Mouse (Mus musculus): Measurements from ENCODE around the gene Olfr424. TPM values are rescaled to one million over a fixed set of nuclear protein-coding genes. Genes with fewer than 3 reads are reported as not detected.

Gene Olfr424
- polyA plus RNA-seq (2012; ENCODE audit: insufficient read depth, insufficient read length, missing spikeins), result not detected in 2 replicates

GRCm38 (mm10) chr1:174131217-174131616 is at the start of gene Olfr424:
Gene Olfr424, plus strand, starts transcription at chr1:174131517.
- TF ChIP-seq POLR2A (IDR thresholded peaks at IDR 0.05; ENCODE audit: borderline replicate concordance, low read depth, low read length), result no peak
- TF ChIP-seq CTCF (IDR thresholded peaks at IDR 0.05; ENCODE audit: low read depth, low read length), result no peak

DNA sequence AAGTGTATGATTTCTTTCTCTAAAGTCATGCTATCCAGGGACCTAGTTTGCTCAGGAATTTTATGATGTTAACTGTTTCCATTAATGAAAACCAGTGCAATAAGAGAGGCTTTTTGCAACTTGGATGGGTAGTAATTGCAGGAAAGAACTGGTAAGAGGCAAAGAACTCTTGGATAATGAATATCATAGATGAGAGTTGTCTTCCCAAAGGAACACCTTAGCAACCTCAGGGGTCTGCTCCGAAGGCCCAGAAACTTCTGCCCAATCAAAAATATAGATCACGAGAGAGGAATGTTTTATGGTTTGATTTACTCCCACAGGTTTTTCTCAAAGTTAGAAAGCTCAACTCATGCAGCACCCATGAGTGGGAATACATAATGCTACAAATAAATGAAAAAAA is 47.3 kb upstream of the Olfr424 start, which contains the start of gene Olfr429:
TSS of gene Olfr429 (plus strand) at position 301 of the 400 bp plus-strand sequence.
- H3K27ac ChIP-seq (ENCODE audit: insufficient read depth, low read depth, low read length), result no peak within 1 kb of the TSS
- H3K4me3 ChIP-seq (ENCODE audit: insufficient read depth, low read length), result no peak within 1 kb of the TSS
- TF ChIP-seq CTCF (IDR thresholded peaks at IDR 0.05; ENCODE audit: low read depth, low read length), result no peak
- TF ChIP-seq POLR2A (IDR thresholded peaks at IDR 0.05; ENCODE audit: borderline replicate concordance, low read depth, low read length), result no peak
- H3K4me1 ChIP-seq (ENCODE audit: control insufficient read depth, insufficient read depth, low read length), result no peaks in the 10 kb centered on the region

More at GRCm38 (mm10) chr1:174131217-174131616, at the start of gene Olfr424:
- no peak within 1 kb of the TSS for H3K4me3 ChIP-seq (ENCODE audit: insufficient read depth, low read length)
- H3K4me1 ChIP-seq (ENCODE audit: control insufficient read depth, insufficient read depth, low read length), result no peaks in the 10 kb centered on the region
- H3K27ac ChIP-seq (ENCODE audit: insufficient read depth, low read depth, low read length), result no peak within 1 kb of the TSS

DNA sequence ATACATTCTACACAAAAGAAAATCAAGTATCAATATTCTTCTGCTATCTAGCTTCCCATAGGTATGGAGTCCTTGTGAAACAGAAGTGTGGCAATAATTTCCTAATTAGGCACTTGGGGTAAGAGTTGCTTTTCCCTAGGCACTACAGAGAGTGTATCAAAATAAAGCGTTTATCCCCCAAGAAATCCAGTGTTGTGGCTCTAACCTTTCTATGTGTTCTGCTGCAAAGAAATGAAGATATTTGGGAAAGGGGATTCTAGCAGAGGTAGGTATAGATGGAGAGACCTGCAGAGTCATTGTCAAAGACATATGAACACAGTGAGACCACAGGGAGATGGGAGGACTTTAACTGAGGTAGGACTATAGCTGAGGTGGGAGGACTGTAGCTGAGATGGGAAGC is 34.7 kb upstream of the Olfr424 start, which contains the start of gene Olfr427:
TSS of gene Olfr427 (plus strand) at position 301 of the 400 bp plus-strand sequence.
- TF ChIP-seq POLR2A (IDR thresholded peaks at IDR 0.05; ENCODE audit: borderline replicate concordance, low read depth, low read length) (no peak), CTCF (IDR thresholded peaks at IDR 0.05; ENCODE audit: low read depth, low read length) (no peak)
- no peak within 1 kb of the TSS for H3K4me3 ChIP-seq (ENCODE audit: insufficient read depth, low read length)
- no peaks in the 10 kb centered on the region for H3K4me1 ChIP-seq (ENCODE audit: control insufficient read depth, insufficient read depth, low read length)
- no peak within 1 kb of the TSS for H3K27ac ChIP-seq (ENCODE audit: insufficient read depth, low read depth, low read length)

DNA sequence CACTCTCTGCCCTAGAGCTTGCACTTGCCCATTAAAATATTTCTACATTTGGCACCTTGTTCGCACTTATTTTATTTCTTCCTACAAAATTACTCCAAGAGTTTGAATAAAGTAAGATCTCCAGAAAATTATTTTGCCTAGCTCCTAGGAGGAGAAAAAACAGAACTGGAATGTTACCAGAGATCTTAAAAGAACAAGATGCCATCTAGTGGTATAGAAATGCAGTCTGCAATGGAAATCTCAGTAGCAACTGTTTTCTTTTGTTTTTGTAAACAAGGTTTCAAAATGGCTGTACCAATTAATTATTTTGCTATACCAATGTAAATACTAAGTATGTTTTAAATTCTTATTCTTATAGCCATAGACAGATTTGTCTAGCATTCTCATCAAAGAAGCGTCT is 27.6 kb upstream of the Olfr424 start:
- TF ChIP-seq CTCF (IDR thresholded peaks at IDR 0.05; ENCODE audit: low read depth, low read length) (no peak), POLR2A (IDR thresholded peaks at IDR 0.05; ENCODE audit: borderline replicate concordance, low read depth, low read length) (no peak)
- H3K4me1 ChIP-seq (ENCODE audit: control insufficient read depth, insufficient read depth, low read length), result no peaks in the 10 kb centered on the region
- H3K4me3 ChIP-seq (ENCODE audit: insufficient read depth, low read length), result no peak overlapping the region
- no peak overlapping the region for H3K27ac ChIP-seq (ENCODE audit: insufficient read depth, low read depth, low read length)

DNA sequence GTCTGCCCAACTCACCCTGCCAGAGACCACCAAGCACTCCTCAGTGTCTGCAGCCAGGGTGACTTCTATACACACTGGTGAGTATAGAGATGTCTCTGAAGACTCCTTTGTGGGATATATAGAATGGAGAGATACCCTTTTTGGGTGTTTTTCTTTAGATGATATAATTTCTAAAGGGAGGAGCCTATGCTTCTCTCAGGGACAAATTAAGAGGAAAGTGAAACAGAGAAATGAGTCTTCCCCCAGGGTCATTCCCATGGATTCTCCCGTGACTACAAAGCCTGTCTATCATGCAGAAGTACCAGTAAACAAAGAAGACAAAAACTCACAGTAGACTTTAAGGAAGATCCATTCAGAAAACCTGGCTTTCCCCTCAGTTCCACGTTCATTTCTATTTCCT is 10.3 kb upstream of the Olfr424 start, which contains the start of gene Olfr231:
TSS of gene Olfr231 (minus strand) at position 101 of the 400 bp plus-strand sequence.
- Histone ChIP-seq H3K4me1 (ENCODE audit: control insufficient read depth, insufficient read depth, low read length) (no peaks in the 10 kb centered on the region), H3K4me3 (ENCODE audit: insufficient read depth, low read length) (no peak within 1 kb of the TSS), H3K27ac (ENCODE audit: insufficient read depth, low read depth, low read length) (no peak within 1 kb of the TSS)
- TF ChIP-seq CTCF (IDR thresholded peaks at IDR 0.05; ENCODE audit: low read depth, low read length) (no peak), POLR2A (IDR thresholded peaks at IDR 0.05; ENCODE audit: borderline replicate concordance, low read depth, low read length) (no peak)

GRCm38 (mm10) chr1:174131999-174132398 is 682 bp downstream of the Olfr424 start:
- H3K4me1 ChIP-seq (ENCODE audit: control insufficient read depth, insufficient read depth, low read length), result no peaks in the 10 kb centered on the region
- no peak overlapping the region for H3K4me3 ChIP-seq (ENCODE audit: insufficient read depth, low read length)
- no peak overlapping the region for H3K27ac ChIP-seq (ENCODE audit: insufficient read depth, low read depth, low read length)
- no peak for TF ChIP-seq CTCF (IDR thresholded peaks at IDR 0.05; ENCODE audit: low read depth, low read length)
- TF ChIP-seq POLR2A (IDR thresholded peaks at IDR 0.05; ENCODE audit: borderline replicate concordance, low read depth, low read length), result no peak

- Histone ChIP-seq H3K4me1 (ENCODE audit: control insufficient read depth, insufficient read depth, low read length) (no peaks in the 10 kb centered on the region), H3K4me3 (ENCODE audit: insufficient read depth, low read length) (no peak overlapping the region), H3K27ac (ENCODE audit: insufficient read depth, low read depth, low read length) (no peak overlapping the region)
- TF ChIP-seq CTCF (IDR thresholded peaks at IDR 0.05; ENCODE audit: low read depth, low read length), result no peak
- TF ChIP-seq POLR2A (IDR thresholded peaks at IDR 0.05; ENCODE audit: borderline replicate concordance, low read depth, low read length), result no peak
Observed at GRCm38 (mm10) chr1:174141384-174141783, 10.1 kb downstream of the Olfr424 start.

- Histone ChIP-seq H3K4me1 (ENCODE audit: control insufficient read depth, insufficient read depth, low read length) (no peaks in the 10 kb centered on the region), H3K4me3 (ENCODE audit: insufficient read depth, low read length) (no peak overlapping the region), H3K27ac (ENCODE audit: insufficient read depth, low read depth, low read length) (no peak overlapping the region)
- no peak for TF ChIP-seq POLR2A (IDR thresholded peaks at IDR 0.05; ENCODE audit: borderline replicate concordance, low read depth, low read length)
- TF ChIP-seq CTCF (IDR thresholded peaks at IDR 0.05; ENCODE audit: low read depth, low read length), result no peak
Observed at GRCm38 (mm10) chr1:174146696-174147095, 15.4 kb downstream of the Olfr424 start.

DNA sequence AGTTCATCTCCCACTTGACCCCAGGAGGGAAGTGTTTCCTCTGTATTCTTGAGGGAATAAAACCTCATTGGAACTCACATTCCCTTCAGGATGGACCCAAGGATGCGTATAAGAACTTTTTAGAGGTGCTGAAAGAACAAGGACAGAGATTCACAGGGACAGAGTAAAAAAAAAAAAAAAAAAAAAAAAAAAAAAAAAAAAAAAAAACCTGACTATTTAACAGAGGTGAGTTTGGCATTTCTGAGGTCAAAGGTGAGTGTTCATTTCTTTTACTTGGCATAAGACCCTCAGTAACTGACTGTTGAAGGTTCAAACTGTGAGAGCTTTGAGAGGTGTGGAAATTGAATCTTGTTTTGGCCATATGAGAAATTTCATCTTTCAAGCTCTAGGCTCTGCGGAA is 18.0 kb downstream of the Olfr424 start:
- H3K4me3 ChIP-seq (ENCODE audit: insufficient read depth, low read length), result no peak overlapping the region
- no peaks in the 10 kb centered on the region for H3K4me1 ChIP-seq (ENCODE audit: control insufficient read depth, insufficient read depth, low read length)
- no peak overlapping the region for H3K27ac ChIP-seq (ENCODE audit: insufficient read depth, low read depth, low read length)
- TF ChIP-seq CTCF (IDR thresholded peaks at IDR 0.05; ENCODE audit: low read depth, low read length), result no peak
- no peak for TF ChIP-seq POLR2A (IDR thresholded peaks at IDR 0.05; ENCODE audit: borderline replicate concordance, low read depth, low read length)

DNA sequence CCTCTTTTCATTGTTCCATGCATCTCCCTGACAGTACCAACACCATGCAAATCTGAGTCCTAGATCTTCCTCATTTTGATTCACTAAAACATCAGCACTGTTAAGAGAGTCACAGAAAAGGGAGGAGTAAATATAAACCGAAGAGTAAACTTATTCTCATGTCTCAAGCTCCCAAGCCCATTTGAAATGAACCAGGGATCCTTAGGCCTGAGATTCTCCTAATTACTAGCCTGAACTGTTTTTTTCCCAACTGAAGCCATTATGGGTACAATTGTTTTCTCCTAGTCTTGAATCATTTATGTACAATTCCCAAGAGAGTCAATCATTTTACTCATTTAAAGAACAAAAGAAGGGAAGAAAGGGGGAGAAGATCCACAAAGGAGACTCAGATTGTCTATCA is 24.0 kb downstream of the Olfr424 start, which contains the start of gene Olfr420:
TSS of gene Olfr420 (plus strand) at position 301 of the 400 bp plus-strand sequence.
- TF ChIP-seq CTCF (IDR thresholded peaks at IDR 0.05; ENCODE audit: low read depth, low read length) (no peak), POLR2A (IDR thresholded peaks at IDR 0.05; ENCODE audit: borderline replicate concordance, low read depth, low read length) (no peak)
- no peaks in the 10 kb centered on the region for H3K4me1 ChIP-seq (ENCODE audit: control insufficient read depth, insufficient read depth, low read length)
- no peak within 1 kb of the TSS for H3K27ac ChIP-seq (ENCODE audit: insufficient read depth, low read depth, low read length)
- no peak within 1 kb of the TSS for H3K4me3 ChIP-seq (ENCODE audit: insufficient read depth, low read length)
